18 mouse cellular contexts compared by ENCODE assay signal in the genomic region with DNA sequence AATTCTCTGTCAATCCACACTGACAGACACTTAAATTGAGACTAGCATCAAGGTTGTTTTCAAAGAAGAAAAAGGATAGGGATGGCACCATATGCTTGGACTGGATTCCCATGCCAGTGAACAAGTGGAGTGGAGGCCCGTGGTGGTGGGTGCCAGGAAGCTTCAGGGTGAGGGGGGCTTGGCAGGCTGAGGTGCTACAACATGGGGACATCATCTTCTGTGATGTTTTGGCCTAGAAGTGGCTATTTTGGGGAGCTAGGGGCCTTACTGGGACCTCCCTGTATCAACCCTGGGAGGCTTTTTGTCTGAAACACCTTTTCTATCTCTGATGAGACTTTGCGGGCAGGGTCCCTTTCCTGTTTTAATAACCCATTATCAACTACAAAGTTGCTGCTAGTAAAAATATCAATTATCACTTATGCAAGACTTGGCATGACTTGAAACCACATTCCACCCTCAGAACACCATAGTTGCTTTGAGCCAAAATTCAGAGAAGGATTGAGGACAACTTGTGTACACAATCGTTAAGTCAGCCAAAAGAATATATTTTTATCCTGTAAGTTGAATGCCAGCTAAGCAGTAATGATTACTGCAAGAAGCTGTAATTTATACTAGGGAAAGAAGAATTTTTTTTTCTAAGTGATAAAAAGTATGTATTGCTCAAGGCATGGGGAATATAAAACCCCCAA.
DNase-seq lines count a peak whose midpoint lies in the region; ATAC-seq and TF ChIP-seq lines count a peak whose summit lies in the region.
"Had no signal": no experiment of that assay in that cellular context is flagged by ENCODE, and none has a peak within 500 bp of the region (broad histone marks: within the 10 kb centered on the region; RNA-seq: fewer than 3 reads in every experiment).

No protein-coding gene starts in this region.

- H3K4me2 ChIP-seq in lung, embryonic 15.5 days = no peak overlapping the region
- H3K4me2 ChIP-seq in forebrain, postnatal 0 days (ENCODE audit: low read depth) = no peak overlapping the region
- H3K4me2 ChIP-seq: embryonic facial prominence, embryonic 15.5 days; limb, embryonic 13.5 days had no signal

- peak; percentile 75 for DNase-seq in heart, adult 11 months
- DNase-seq in heart, embryonic 10.5 days (ENCODE audit: low spot score) = no peak
- DNase-seq in lung, adult 2 months = no peak
- peak; percentile 51 for DNase-seq in forebrain, postnatal 0 days
- DNase-seq in kidney, postnatal 10 days = no peak
- no peak for DNase-seq in thymus, adult 18-20 months
- DNase-seq: adrenal gland, postnatal 25 days; cerebellum, adult 9-10 months; heart, postnatal 4 days; kidney, adult 11 months; kidney, postnatal 25 days; layer of hippocampus, postnatal 36 days; retina, postnatal 1 day had no signal

- no peak overlapping the region for H3K27ac ChIP-seq in heart, embryonic 10.5 days
- peak overlapping the region; percentile 54 for H3K27ac ChIP-seq in lung, embryonic 15.5 days
- H3K27ac ChIP-seq in forebrain, postnatal 0 days (ENCODE audit: low read depth, low read length) = no peak overlapping the region
- H3K27ac ChIP-seq: embryonic facial prominence, embryonic 15.5 days; limb, embryonic 13.5 days had no signal

- H3K9ac ChIP-seq in lung, embryonic 15.5 days = no peak overlapping the region
- H3K9ac ChIP-seq in forebrain, postnatal 0 days = no peak overlapping the region
- H3K9ac ChIP-seq: embryonic facial prominence, embryonic 15.5 days; limb, embryonic 13.5 days had no signal

- no peak for TF ChIP-seq CTCF in lung, adult 2 months (IDR thresholded peaks at IDR 0.05; ENCODE audit: insufficient read depth, low read length)
- TF ChIP-seq CTCF in forebrain, postnatal 0 days (IDR thresholded peaks at IDR 0.05; ENCODE audit: low read depth) = no peak

- H3K4me1 ChIP-seq in heart, embryonic 10.5 days = no peaks in the 10 kb centered on the region; the same call in 1 of the 2 replicates
- H3K4me1 ChIP-seq in lung, embryonic 15.5 days = peaks cover 15% of the 10 kb centered on the region
- no peaks in the 10 kb centered on the region for H3K4me1 ChIP-seq in lung, adult 2 months (ENCODE audit: control insufficient read depth, insufficient read depth, low read length)
- no peaks in the 10 kb centered on the region for H3K4me1 ChIP-seq in forebrain, postnatal 0 days (ENCODE audit: insufficient read depth)
- H3K4me1 ChIP-seq: embryonic facial prominence, embryonic 15.5 days; limb, embryonic 13.5 days had no signal

- no peaks in the 10 kb centered on the region for H3K36me3 ChIP-seq in heart, embryonic 10.5 days
- H3K36me3 ChIP-seq in lung, embryonic 15.5 days = no peaks in the 10 kb centered on the region
- H3K36me3 ChIP-seq in forebrain, postnatal 0 days (ENCODE audit: insufficient read depth) = no peaks in the 10 kb centered on the region
- H3K36me3 ChIP-seq: embryonic facial prominence, embryonic 15.5 days; limb, embryonic 13.5 days had no signal

- no peaks in the 10 kb centered on the region for H3K9me3 ChIP-seq in heart, embryonic 10.5 days
- no peaks in the 10 kb centered on the region for H3K9me3 ChIP-seq in lung, embryonic 15.5 days
- H3K9me3 ChIP-seq in forebrain, postnatal 0 days (ENCODE audit: low read length) = no peaks in the 10 kb centered on the region
- H3K9me3 ChIP-seq: embryonic facial prominence, embryonic 15.5 days had no signal

- ATAC-seq in lung, embryonic 15.5 days (ENCODE audit: borderline replicate concordance, extremely low read depth, low FRiP score, low TSS enrichment) = peak; percentile 81
- ATAC-seq in forebrain, postnatal 0 days = peak; percentile 86
- ATAC-seq: hindbrain, embryonic 16.5 days; midbrain, embryonic 16.5 days had no signal

- 85% methylated on average over 3 of the region's 3 CpGs for WGBS in heart, embryonic 10.5 days
- WGBS in lung, embryonic 15.5 days = 43% methylated on average over 3 of the region's 3 CpGs
- 56% methylated on average over 3 of the region's 3 CpGs for WGBS in lung, adult 2 months
- WGBS in forebrain, postnatal 0 days = 62% methylated on average over 3 of the region's 3 CpGs

- TF ChIP-seq POLR2A in lung, adult 2 months (IDR thresholded peaks at IDR 0.05; ENCODE audit: borderline replicate concordance, extremely low read depth, low read depth, low read length) = no peak

- H3K4me3 ChIP-seq in heart, embryonic 10.5 days = no peak overlapping the region
- H3K4me3 ChIP-seq in lung, embryonic 15.5 days = no peak overlapping the region
- no peak overlapping the region for H3K4me3 ChIP-seq in lung, adult 2 months (replicated peaks; ENCODE audit: extremely low read depth, low read depth, low read length)
- no peak overlapping the region for H3K4me3 ChIP-seq in forebrain, postnatal 0 days (ENCODE audit: low read depth, low read length)
- H3K4me3 ChIP-seq: embryonic facial prominence, embryonic 15.5 days; limb, embryonic 13.5 days had no signal

- no peaks in the 10 kb centered on the region for H3K27me3 ChIP-seq in heart, embryonic 10.5 days (ENCODE audit: insufficient read depth, poor library complexity, severe bottlenecking)
- no peaks in the 10 kb centered on the region for H3K27me3 ChIP-seq in lung, embryonic 15.5 days
- H3K27me3 ChIP-seq in forebrain, postnatal 0 days (ENCODE audit: insufficient read depth, low read length) = no peaks in the 10 kb centered on the region
- H3K27me3 ChIP-seq: embryonic facial prominence, embryonic 15.5 days; limb, embryonic 13.5 days had no signal

Comparison
In these comparisons a context has a peak if more than half of its experiments do, and no peak if none do; other contexts are left out.
1. DNase-seq: peak in heart, adult 11 months (single experiment) and forebrain, postnatal 0 days (single experiment); none in heart, embryonic 10.5 days (single experiment), lung, adult 2 months (single experiment), kidney, postnatal 10 days (single experiment) and thymus, adult 18-20 months (0 of 2).